Mouse (Mus musculus) gastrocnemius, postnatal 36 days (tissue): ENCODE results near the gene Cdc123. TPM values are rescaled to one million over a fixed set of nuclear protein-coding genes. Genes with fewer than 3 reads are reported as not detected.
"Not testable (repeated sequence)": the region's sequence is repeated elsewhere in the genome, so short reads cannot be mapped to it uniquely, and the experiment has no call there.

ENCODE experiments used
- DNase-seq, 2 experiments: peaks; one replicate each; pipeline ENCODE4 v3.0.0; 2022
- intact Hi-C: fragments of 180-260 bp; cut with DNase I; formaldehyde crosslinking; loops from one replicate; pipeline ENCODE4 v1.15.1; 2025
- total RNA-seq, 2 experiments: library from RNA; stranded (reverse); gene quantifications; 2 replicates each; pipeline ENCODE4 v1.2.3; 2021

Gene Cdc123
- total RNA-seq, 2 experiments from 2014 or later, result 65.9 to 75.8 TPM

- DNase-seq, intact Hi-C loops: not testable (repeated sequence)
These were observed 38.8 kb downstream of the Cdc123 start for GRCm38 (mm10) chr2:5806201-5806600.

- intact Hi-C loops, result no loop called here
- DNase-seq, result no peak
These were observed 39.7 kb downstream of the Cdc123 start for GRCm38 (mm10) chr2:5805228-5805627.

- DNase-seq, result no peak
- intact Hi-C loops, result no loop called here
These were observed 40.4 kb downstream of the Cdc123 start for GRCm38 (mm10) chr2:5804440-5805045.

DNA sequence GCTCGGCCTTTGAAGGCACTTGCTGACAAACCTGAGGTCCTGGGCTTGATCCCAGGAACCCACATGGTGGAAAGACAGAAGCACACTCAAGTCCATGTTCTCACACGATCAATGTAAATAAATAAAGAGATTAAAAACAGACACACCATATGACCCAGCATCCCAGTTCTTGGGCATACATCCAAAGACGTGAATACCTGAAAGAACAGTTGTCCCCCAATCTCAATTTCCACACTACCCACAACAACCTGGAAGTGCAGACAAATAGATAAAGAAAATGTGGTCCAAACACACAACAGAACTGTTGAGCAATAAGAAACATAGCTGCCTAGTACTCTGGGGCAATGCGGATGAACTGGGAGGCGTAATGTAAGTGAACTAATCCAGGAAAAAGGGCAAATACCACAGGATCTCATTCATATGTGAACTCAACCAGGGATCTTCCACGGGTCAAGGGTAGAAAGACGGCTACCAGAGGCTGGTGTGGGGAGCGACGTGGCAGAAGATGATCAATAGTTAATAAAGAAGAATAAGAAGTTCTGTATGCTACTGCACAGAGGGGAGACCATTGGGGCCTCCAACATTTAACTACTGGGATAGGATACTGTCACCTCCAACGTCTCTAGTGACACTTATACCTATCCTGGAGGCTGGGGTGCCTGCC, 42.9 kb downstream of the Cdc123 start:
- intact Hi-C loops, result no loop called here
- no peak for DNase-seq

DNA sequence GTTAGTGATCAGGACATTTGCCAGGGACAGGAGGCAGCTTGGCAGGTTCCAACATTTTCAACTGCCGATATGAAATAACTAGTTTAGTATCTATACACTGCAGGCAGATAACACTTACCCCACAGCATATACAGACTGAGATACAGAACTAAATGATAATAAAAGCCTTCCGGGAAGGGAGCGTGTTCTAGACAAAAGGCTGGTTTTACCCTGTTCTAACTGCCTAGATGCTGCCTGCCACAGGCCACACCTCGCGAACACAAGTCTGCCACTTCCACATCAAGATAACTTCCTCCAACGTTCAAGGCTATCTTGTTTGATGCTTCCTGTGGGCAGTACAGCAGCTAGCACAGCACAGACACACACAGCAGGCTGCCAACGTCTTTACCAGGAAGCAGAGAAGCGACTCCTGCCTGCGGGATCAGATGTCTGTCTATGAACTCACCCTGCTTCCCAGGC, 43.8 kb downstream of the Cdc123 start:
- DNase-seq, result no peak
- intact Hi-C loops, result no loop called here

DNA sequence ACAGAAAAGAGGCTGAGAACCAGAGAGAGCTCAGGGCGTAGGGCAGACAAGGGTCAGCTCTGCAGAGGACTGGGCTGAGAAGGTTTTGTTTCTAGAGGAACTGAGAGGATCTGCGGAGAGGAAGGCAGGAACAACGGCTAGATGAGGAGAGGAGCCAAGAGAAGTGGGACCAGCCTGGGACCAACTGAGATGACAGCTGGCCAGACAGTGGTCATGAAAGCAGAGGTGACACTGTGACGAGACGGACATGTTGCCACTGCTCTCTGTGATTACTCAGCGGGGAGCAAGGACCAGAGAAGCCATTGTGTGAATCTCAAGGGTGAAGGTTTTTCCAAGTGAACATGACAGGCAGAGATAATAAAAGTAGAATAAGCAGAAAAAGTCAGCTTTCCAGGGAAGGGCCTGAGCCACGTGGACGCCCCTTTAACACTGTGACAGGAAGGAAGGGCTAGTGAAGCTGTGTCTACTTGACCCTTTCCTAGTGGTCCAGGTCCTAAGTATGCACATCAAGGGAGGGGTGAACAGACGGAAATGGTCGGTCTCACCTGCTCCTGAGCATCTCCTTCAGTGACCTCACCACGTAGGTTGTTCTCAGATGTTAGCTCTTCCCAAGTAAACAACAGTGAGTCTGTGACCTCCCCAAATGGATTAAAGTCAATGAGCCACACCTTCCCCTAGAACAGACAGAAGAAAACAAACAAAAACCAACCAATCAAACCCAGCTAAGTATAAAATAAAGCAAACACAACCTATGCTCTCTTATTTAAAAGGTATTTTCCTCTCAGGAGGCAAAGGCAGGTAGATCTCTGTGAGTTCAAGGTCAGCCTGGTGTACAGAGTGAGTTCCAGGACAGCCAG, 46.9 kb downstream of the Cdc123 start:
- intact Hi-C loops, result no loop called here
- DNase-seq, result no peak

DNA sequence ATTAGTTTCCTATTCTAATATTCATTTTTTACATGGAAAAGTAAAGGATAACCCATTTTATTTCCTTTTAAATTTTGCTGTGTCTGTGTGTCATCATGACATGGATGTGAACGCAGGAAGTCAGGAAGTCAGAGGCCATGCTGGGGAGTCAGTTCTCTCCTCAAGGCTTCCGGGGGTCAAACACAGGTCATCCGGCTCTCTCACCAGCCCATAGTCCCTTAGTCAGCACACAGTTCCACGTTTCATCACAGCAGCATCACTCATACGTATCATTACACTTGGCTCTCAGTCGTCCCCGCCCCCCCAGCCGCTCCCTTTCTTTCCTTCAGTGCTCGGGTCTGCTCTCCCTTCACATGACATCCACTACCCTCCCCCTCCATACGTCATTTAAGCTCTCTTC, 51.2 kb downstream of the Cdc123 start:
- no peak for DNase-seq
- intact Hi-C loops, result no loop called here

- no peak for DNase-seq
- intact Hi-C loops, result no loop called here
These were observed 52.9 kb downstream of the Cdc123 start for GRCm38 (mm10) chr2:5792056-5792455.

GRCm38 (mm10) chr2:5789625-5790160, 55.3 kb downstream of the Cdc123 start:
- intact Hi-C loops, result no loop called here
- DNase-seq, result no peak

DNA sequence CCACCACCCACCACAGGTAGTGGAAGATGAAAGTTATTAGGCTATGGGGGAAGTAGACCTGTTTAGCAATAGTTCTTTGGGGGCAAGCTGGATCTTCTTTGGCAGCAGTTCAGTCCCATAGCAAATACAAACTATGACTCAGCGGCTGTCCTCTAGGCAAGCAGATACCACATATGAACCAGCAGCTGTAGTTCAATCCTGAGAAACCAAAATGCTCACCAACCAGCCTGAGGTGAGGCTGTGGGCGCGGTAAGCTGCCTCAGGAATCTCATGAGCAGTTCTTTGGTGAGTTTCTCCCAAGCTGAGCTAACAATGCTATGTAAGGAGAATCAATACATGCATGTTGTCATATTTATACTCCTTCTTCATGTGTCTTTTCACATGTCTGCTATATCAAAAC, 57.6 kb downstream of the Cdc123 start:
- no peak for DNase-seq
- intact Hi-C loops, result no loop called here

DNA sequence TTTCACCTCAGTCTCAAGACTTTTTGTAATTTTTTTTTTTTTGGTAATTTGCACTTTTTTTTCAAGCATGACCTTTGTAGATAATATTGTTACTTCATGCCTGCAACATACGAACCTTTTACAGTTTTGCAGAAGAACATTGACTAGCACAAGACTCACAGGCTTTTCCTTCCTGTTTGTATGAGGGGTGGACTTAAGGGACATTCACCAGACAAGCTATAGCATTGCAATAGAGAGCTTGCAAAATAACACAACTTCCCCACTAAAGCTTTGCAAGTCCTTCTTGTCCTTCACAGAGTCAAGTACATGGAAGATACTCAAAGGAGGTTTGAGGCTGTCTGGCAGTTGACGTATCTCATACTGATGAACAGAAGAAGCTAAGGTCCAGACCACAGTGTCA, 72.5 kb downstream of the Cdc123 start:
- DNase-seq, result no peak
- intact Hi-C loops, result no loop called here

DNA sequence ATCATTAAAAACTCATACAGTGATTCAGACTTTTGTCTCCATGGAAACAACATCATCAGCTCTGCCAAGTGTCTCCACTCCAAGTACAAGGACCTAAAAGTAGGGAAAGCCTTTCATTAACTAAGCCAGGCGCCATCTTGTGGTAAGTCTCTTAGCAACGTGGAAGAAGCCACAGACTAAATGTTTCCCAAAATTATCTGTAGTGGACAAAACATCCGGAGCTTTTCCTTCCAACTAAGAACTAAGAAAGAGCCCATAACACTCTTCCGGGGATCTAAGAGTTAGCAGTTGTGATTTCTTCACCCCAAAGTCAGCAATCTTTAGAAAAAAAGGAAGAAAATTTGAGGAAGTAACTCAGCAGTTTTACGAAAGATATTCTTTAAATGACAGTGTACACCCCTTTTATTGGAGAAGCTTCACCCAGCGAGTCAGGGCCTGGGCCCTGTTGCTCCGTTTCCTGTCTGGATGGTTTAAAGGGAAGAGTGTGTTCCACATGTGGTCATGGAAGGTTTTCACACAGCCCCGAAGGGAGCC, 74.2 kb downstream of the Cdc123 start:
- intact Hi-C loops, result loop anchor here (1.0 kb wide), 1 partner anchor 319 kb away; no protein-coding TSS in a partner anchor
- DNase-seq, result no peak

DNA sequence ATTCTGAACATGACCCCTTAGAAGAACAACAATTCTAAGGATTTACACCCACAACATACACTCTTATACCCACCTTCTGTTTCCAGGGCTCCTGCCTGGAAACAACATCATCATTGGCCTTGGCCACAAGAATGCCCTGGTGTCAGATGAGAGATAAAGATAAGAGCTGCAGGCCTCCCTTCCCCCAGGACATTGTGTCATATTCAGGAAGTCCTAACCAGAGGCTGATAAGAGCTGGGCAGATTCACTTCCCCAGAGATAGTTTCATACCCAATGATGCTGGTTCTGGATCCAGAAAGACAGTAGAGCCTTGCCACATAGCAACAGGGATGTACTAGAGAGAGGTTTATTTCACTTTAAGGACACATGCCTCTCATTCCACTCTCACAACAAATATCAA, 75.3 kb downstream of the Cdc123 start:
- DNase-seq, result no peak
- intact Hi-C loops, result loop anchor here (10.0 kb wide), 1 partner anchor 675 kb away; no protein-coding TSS in a partner anchor

- intact Hi-C loops, result loop anchor here (10.0 kb wide), 1 partner anchor 674 kb away; no protein-coding TSS in a partner anchor
- DNase-seq, result no peak
These were observed 76.0 kb downstream of the Cdc123 start for GRCm38 (mm10) chr2:5768946-5769345.

DNA sequence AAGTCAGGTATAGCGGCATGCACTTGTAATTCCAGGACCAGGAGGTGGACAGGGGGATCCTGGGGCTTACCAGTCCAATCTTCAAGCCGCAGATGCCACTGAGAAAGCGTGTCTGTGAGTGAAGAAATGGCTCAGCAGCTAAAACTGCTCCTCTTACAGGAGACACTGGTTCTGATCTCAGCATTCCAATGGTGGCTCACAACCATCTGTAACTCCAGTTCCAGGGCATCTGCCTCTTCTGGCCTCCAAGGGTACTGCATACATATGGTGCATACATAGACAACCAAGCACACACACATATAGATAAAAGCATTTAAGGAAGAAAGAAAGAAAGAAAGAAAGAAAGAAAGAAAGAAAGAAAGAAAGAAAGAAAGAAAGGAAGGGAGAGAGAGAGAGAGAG, 82.9 kb downstream of the Cdc123 start:
- DNase-seq, result no peak
- intact Hi-C loops, result loop anchor here (10.0 kb wide), 1 partner anchor 667 kb away; no protein-coding TSS in a partner anchor

- intact Hi-C loops, result loop anchor here (10.0 kb wide), 1 partner anchor 666 kb away; no protein-coding TSS in a partner anchor
- DNase-seq, result no peak
These were observed 84.4 kb downstream of the Cdc123 start for GRCm38 (mm10) chr2:5760479-5761008.

GRCm38 (mm10) chr2:5758569-5758968, 86.4 kb downstream of the Cdc123 start:
- intact Hi-C loops, result loop anchor here (2.0 kb wide), 1 partner anchor 78 kb away; no protein-coding TSS in a partner anchor
- no peak for DNase-seq

DNA sequence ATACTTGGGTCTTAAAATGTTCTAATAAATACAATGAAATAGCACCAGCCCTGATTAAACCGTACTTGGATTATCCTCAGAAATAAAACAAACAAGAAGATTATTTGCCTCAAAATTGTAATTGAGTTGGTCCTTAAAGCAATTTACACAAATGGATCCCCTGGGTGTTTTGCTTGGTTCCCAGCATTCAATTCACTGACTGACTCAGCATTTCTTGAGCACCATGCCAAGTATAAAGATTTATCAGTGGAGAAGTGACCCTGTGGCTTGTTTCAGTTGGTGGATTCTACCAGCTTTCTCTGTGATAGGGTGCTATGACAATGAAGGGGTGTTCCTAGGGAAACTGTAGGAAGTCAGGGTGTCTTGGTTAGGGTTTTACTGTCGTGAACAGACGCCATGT, 94.1 kb downstream of the Cdc123 start:
- no peak for DNase-seq
- intact Hi-C loops, result no loop called here

DNA sequence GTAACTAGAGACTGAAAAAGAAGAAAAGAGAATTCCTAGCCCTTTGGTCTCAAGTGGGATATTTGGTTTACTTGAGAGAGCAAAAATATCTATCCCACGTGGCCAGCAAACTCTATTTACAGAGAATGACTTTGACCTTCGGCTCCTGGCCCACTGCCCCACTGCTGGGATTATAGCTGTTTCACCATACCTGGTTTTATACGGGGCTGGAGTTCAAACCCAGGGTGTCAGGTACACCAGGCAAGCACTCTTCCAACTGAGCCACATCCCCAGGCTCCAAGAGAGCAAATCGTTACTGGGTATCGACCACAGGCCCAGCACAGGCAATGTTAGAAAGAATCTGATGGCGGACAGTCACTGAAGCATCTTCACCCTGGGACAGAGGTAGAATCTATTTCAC, 95.8 kb downstream of the Cdc123 start:
- DNase-seq, result no peak
- intact Hi-C loops, result no loop called here

GRCm38 (mm10) chr2:5747545-5748043, 97.4 kb downstream of the Cdc123 start:
- DNase-seq, result no peak
- intact Hi-C loops, result no loop called here
